In the genomic region with DNA sequence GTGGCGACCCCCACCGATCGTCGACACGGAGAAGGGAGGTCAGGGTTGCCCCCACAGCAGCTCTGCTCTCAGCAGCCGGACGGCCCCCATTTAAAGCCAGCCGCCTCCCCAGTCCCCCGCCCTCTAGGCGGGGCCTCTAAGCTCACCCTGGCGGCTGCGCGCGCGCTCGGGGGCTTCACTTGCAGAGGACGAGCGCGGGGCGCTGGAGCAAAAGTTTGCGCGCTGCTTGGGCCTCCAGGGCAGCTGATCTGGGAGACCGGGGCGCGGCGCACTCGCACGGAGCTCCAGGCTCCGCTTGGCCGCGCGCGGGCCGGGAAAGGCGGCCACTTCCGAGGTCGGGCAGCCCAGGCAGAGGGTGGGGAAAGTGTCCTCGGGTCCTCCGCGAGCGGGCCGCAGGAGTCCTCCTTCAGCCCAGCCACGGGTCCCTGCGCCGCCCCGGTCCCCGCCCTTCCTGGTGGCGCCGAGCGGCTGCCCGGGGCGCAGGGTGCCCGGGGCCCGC, we compare ENCODE assay signal across 8 mouse cellular contexts. TPM values are rescaled to one million over a fixed set of nuclear protein-coding genes. Genes with fewer than 3 reads are reported as not detected.
DNase-seq lines count a peak whose midpoint lies in the region; ATAC-seq and TF ChIP-seq lines count a peak whose summit lies in the region.

A gene (minus strand): TSS at position 68 of the 499 bp plus-strand sequence.

- 0 out of 2 replicates have a peak, but pooled peaks cover 2% of the 10 kb centered on the region for H3K4me1 ChIP-seq in lung, adult 2 months (ENCODE audit: control insufficient read depth, insufficient read depth, low read length)

- peak; percentile 82 for DNase-seq in ES-CJ7 (ENCODE audit: low read depth, low spot score)
- peak; percentile 8 for DNase-seq in cerebellum, adult 8-10 months
- DNase-seq in heart, postnatal 4 days = peak; percentile 74
- peak; percentile 42 to 64 for DNase-seq in layer of hippocampus, postnatal 10 days (ENCODE audit: low spot score in 2 of 2)
- peak; percentile 27 for DNase-seq in lung, adult 2 months
- DNase-seq in retina, adult 2 months (ENCODE audit: low read depth, low spot score) = peak; percentile 15
- no peak for DNase-seq in spleen, postnatal 14 days (ENCODE audit: low spot score in 2 of 2)

- peak; percentile 68 for ATAC-seq in frontal cortex, adult (ENCODE audit: low TSS enrichment)

- peak within 1 kb of the TSS; percentile 30 for H3K4me3 ChIP-seq in lung, adult 2 months (replicated peaks; ENCODE audit: extremely low read depth, low read depth, low read length)

- under 1% methylated on average over 54 of the region's 54 CpGs for WGBS in lung, adult 2 months

- no peak for TF ChIP-seq CTCF in lung, adult 2 months (IDR thresholded peaks at IDR 0.05; ENCODE audit: insufficient read depth, low read length)

- TF ChIP-seq POLR2A in lung, adult 2 months (IDR thresholded peaks at IDR 0.05; ENCODE audit: borderline replicate concordance, extremely low read depth, low read depth, low read length) = no peak

RNA-seq across cellular contexts. Expression of the gene that starts here (rescaled TPM):
- under 1 TPM; 0.62 to 0.65 TPM for total RNA-seq in heart, postnatal 4 days (2021)
- 1 to 10 TPM; 1.0 to 1.9 TPM for total RNA-seq in layer of hippocampus, postnatal 10 days (2021)
- polyA plus RNA-seq in lung, adult 2 months (2012; rRNA removed) = 0.70 and 1.0 TPM in 2 replicates

Comparison
In these comparisons a context has a peak if more than half of its experiments do, and no peak if none do; other contexts are left out.
1. Peak in DNase-seq in heart, postnatal 4 days; RNA of the gene not detected or under 1 TPM.
2. DNase-seq: peak in ES-CJ7 (single experiment), cerebellum, adult 8-10 months (single experiment), layer of hippocampus, postnatal 10 days (2 of 2), lung, adult 2 months (single experiment) and retina, adult 2 months (single experiment); none in spleen, postnatal 14 days (0 of 2).